Mouse (Mus musculus): Measurements from ENCODE around the gene Ahnak2.

The Ahnak2 gene

DNA sequence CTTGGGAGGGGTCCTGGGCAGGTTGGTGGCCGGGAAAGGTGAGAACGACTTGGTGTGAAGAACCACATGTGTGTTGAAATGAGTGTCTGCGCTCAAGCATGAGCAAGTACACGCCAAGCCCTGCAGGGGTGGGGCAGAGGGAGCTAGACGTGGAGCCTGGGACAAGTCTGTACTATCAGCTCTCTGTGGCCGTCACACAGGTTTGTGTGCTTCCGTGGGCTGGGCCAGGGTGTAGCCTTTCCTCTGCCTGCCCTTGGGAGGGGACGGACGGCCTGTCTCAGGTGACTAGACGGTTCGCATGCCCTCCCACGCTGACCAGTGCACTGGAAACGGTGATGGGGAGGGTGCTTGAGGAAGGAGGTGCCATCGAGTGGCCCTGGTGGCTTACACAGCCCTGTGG lies 71.6 kb downstream of the Ahnak2 start:
- DNase-seq: no peak

- DNase-seq: peak; percentile 24
Observed at GRCm38 (mm10) chr12:112727801-112728200, 74.7 kb downstream of the Ahnak2 start.

DNA sequence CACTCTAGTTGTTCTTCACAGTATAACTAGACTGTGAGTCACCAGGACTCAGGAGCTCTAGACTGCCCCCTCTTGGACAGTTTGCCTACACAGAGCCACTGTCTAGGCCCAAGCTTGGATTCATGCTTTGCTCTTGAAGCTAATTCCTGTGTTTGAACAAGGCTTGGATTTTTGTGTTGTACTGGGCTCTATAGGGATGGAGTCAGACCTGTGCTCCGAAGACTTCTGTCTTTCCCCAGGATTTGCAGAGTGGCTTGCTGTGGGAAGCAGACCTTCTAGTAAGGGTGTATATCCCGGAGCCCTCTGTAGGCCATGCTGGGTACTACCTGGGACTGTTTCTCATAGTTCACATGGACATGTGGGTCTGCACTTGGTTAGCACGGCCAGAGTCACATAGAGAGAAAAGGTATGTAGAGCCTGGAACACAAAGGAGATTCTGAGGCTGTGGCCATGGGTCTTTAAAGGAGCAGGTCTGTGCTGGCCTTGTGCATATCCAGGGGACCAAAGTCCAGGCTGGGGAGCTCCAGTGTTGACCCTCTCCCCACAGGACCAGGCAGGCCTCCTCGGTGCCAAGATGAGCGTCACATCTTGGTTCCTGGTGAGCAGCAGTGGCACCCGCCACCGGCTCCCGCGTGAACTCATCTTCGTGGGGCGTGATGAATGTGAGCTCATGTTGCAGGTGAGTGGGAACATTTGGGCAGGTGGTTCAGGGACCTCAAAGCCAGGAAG lies 78.2 kb downstream of the Ahnak2 start:
- DNase-seq: peak; percentile 77

- DNase-seq: peak; percentile 17
Observed at GRCm38 (mm10) chr12:112723445-112723844, 79.0 kb downstream of the Ahnak2 start.

DNA sequence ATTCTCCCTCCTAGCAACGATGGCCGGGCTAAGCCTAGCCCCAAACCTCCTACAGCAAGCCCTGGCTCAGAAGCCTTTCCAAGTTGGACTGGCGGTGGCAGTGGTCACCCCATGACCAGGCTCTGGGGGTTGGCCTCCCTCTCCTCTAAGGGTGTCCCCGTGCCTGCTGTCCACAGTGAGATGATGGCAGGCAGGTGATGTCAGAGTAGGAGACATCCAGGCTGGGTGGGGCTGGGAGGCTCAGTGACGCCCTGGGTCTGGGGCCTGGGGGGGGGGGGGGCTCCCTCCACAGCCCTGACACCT lies 79.5 kb downstream of the Ahnak2 start:
- DNase-seq: no peak

DNA sequence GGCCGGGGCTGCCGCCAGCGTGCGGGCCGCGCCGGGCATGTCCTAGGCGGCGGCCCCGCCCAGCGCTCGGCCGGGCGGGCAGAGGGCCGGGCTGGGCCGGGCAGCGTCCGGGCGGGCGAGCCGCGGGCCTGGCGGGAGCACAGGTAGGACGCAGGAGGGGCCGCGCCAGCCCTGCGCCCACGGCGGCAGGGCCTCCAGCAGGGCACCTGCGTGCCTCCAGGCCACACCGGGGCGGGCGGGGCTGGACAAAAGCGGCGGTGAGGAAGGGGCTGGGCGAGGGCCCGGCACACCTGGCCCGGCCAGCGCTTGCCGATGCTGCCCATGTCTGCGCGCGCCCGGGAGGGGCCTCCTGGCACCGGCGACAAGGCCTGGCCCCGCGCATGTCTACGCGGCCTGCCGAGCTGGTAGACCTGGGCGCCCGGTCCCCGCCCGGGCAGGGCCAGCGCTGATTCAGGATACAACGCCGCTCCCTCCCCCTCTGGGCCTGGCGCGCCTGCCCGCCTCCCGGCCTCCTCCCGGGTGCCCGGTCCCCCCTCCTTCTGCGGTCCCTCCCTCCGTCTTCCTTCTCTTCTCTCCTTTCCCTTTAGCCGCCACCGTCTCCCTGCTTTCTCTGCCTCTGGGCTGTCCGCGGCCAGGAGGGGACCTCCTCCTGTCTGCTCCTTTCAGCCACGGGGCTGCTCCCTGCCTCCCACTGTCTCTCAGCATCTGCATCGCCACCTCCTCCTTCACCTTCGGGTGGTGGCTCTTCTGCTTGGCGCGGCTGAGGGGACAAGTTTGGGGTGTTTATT lies 80.0 kb downstream of the Ahnak2 start:
- peak; percentile 76 for DNase-seq
